Mouse (Mus musculus) fat pad, adult 2 months (tissue): ENCODE results near the gene Pknox1.
"Not testable (repeated sequence)": the region's sequence is repeated elsewhere in the genome, so short reads cannot be mapped to it uniquely, and the experiment has no call there.

Experiments
- DNase-seq: peaks from one replicate; pipeline ENCODE4 v3.0.0-alpha.2; 2011; ENCODE audit warnings: low read depth, low spot score; ENCODE audit errors: extremely low read depth

Pknox1 gene

GRCm38 (mm10) chr17:31564015-31564857 lies at the start of gene Pknox1:
Gene Pknox1 (plus strand): TSS chr17:31564734.
- peak; percentile 82 for DNase-seq

- DNase-seq, result no peak
Measured at GRCm38 (mm10) chr17:31519344-31519945, 45.1 kb upstream of the Pknox1 start.

- DNase-seq, result peak; percentile 94
Measured at GRCm38 (mm10) chr17:31519946-31520838, 44.3 kb upstream of the Pknox1 start, which contains the start of the genes Wdr4 and Ndufv3. Gene Wdr4 (minus strand): TSS chr17:31519980. Gene Ndufv3 (plus strand): TSS chr17:31520115.

GRCm38 (mm10) chr17:31520895-31521294 lies 43.6 kb upstream of the Pknox1 start:
- DNase-seq, result no peak

- DNase-seq, result no peak
Measured at GRCm38 (mm10) chr17:31521948-31522347, 42.6 kb upstream of the Pknox1 start.

GRCm38 (mm10) chr17:31525114-31525513 lies 39.4 kb upstream of the Pknox1 start:
- no peak for DNase-seq

GRCm38 (mm10) chr17:31525816-31526215 lies 38.7 kb upstream of the Pknox1 start:
- DNase-seq, result no peak

GRCm38 (mm10) chr17:31529314-31529713 lies 35.2 kb upstream of the Pknox1 start:
- no peak for DNase-seq

GRCm38 (mm10) chr17:31531441-31532158 lies 32.9 kb upstream of the Pknox1 start:
- DNase-seq, result no peak

- DNase-seq, result not testable (repeated sequence)
Measured at GRCm38 (mm10) chr17:31532331-31532730, 32.2 kb upstream of the Pknox1 start.

- DNase-seq, result no peak
Measured at GRCm38 (mm10) chr17:31535358-31535757, 29.2 kb upstream of the Pknox1 start.

- DNase-seq, result no peak
Measured at GRCm38 (mm10) chr17:31535871-31536629, 28.5 kb upstream of the Pknox1 start.

GRCm38 (mm10) chr17:31540101-31540500 lies 24.4 kb upstream of the Pknox1 start:
- no peak for DNase-seq

- no peak for DNase-seq
Measured at GRCm38 (mm10) chr17:31540809-31541459, 23.6 kb upstream of the Pknox1 start.

GRCm38 (mm10) chr17:31541460-31541831 lies 23.1 kb upstream of the Pknox1 start:
- no peak for DNase-seq

GRCm38 (mm10) chr17:31543574-31543973 lies 21.0 kb upstream of the Pknox1 start:
- no peak for DNase-seq

GRCm38 (mm10) chr17:31546444-31547196 lies 17.9 kb upstream of the Pknox1 start:
- DNase-seq, result no peak

GRCm38 (mm10) chr17:31547974-31548373 lies 16.6 kb upstream of the Pknox1 start:
- no peak for DNase-seq

GRCm38 (mm10) chr17:31549389-31549788 lies 15.1 kb upstream of the Pknox1 start:
- DNase-seq, result no peak
